Mouse (Mus musculus): ENCODE measurements at regions not wholly inside any gene's neighbourhood (a gene's known extent, or its start where the extent isn't known, plus 50 kb on each side); places are given as distances from the start of the nearest gene placed in this dataset.

DNA sequence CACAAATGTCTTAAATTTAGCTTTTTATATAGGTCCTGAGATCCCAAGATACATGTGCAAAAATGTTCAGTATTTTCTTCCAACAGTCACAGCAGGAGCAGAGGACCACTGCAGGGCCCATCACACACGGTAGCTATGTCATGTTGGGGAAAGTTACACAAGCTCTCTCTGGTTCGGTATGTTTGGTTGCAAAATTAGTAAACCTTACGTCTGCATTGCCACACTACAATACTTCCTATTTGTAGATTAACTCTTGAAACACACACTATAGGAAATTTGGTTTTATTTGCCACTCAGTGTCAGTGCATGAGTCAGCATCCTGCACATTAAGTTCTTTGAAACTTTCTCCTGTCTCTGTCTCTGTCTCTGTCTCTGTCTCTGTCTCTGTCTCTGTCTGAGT, 82.0 kb downstream of the Cth start:
- Histone ChIP-seq H3K27ac (ENCODE audit: insufficient read depth, low read length) (no peak overlapping the region), H3K27me3 (ENCODE audit: control insufficient read depth, insufficient read depth, low read length) (no peaks in the 10 kb centered on the region), H3K4me1 (ENCODE audit: control insufficient read depth, insufficient read depth, low read length) (no peaks in the 10 kb centered on the region), H3K4me3 (replicated peaks; ENCODE audit: insufficient read depth, low read depth, low read length) (no peak overlapping the region)
- no peak for TF ChIP-seq CTCF (IDR thresholded peaks at IDR 0.05; ENCODE audit: borderline replicate concordance, insufficient read depth, low read depth, low read length)
- TF ChIP-seq POLR2A (IDR thresholded peaks at IDR 0.05; ENCODE audit: borderline replicate concordance, insufficient read depth, low read length), result no peak
- DNase-seq, result no peak
- 55% methylated on average over 3 of the region's 3 CpGs for WGBS

DNA sequence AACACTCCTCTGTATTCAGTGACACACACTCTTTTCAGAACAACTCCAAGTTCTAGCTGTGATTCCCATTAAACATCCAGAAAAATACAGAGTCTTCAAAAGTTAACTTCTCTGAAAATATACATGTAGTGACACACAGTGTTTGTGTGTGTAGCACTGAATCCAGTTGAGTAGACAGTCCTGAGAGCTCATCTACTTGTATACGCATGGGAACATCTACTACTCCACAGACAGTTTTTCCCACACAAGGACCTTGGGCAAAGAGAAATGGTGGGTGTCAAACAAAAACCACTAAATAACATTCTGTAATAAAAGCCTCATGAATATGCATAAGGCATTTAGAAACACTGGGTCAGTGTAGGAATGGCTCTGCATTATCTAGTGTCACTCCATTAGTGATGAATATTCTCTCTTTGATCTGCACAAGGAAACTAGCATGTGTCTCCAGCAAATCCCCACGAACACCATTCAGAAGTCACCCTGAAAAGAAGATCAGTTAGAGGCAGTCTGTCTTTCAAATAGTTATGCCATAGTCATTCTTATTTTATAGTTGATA, 83.6 kb downstream of the Cth start:
- TF ChIP-seq POLR2A (IDR thresholded peaks at IDR 0.05; ENCODE audit: borderline replicate concordance, insufficient read depth, low read length) (no peak), CTCF (IDR thresholded peaks at IDR 0.05; ENCODE audit: borderline replicate concordance, insufficient read depth, low read depth, low read length) (no peak)
- H3K27me3 ChIP-seq (ENCODE audit: control insufficient read depth, insufficient read depth, low read length), result no peaks in the 10 kb centered on the region
- H3K4me3 ChIP-seq (replicated peaks; ENCODE audit: insufficient read depth, low read depth, low read length), result no peak overlapping the region
- no peak overlapping the region for H3K27ac ChIP-seq (ENCODE audit: insufficient read depth, low read length)
- no peak for DNase-seq
- 31% methylated on average over 2 of the region's 2 CpGs for WGBS
- H3K4me1 ChIP-seq (ENCODE audit: control insufficient read depth, insufficient read depth, low read length), result no peaks in the 10 kb centered on the region

DNA sequence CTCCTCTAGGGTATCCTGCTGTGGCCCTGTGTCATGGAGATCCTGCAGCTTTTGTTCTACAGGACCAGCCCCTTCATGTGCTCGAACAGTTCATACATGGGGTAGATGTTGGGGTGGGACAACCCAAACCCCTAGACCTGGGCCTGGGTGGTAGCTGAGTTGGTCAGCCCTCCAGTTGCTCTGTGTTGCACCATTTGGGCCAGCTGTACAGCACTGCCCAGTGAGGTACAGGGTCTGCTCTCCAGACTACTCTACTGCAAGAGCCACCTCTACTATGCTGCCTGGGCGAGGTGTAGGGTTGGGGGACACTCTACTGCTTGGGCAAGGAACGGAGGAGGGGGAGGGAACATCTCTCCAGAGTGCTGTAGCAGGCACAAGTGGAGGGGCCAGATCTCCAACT, 120.6 kb downstream of the Cth start:
- H3K27me3 ChIP-seq (ENCODE audit: control insufficient read depth, insufficient read depth, low read length), result no peaks in the 10 kb centered on the region
- no peak overlapping the region for H3K4me3 ChIP-seq (replicated peaks; ENCODE audit: insufficient read depth, low read depth, low read length)
- WGBS, result 49% methylated on average over 3 of the region's 3 CpGs
- no peak for TF ChIP-seq CTCF (IDR thresholded peaks at IDR 0.05; ENCODE audit: borderline replicate concordance, insufficient read depth, low read depth, low read length)
- no peak for TF ChIP-seq POLR2A (IDR thresholded peaks at IDR 0.05; ENCODE audit: borderline replicate concordance, insufficient read depth, low read length)
- no peaks in the 10 kb centered on the region for H3K4me1 ChIP-seq (ENCODE audit: control insufficient read depth, insufficient read depth, low read length)
- no peak for DNase-seq
- H3K27ac ChIP-seq (ENCODE audit: insufficient read depth, low read length), result no peak overlapping the region

DNA sequence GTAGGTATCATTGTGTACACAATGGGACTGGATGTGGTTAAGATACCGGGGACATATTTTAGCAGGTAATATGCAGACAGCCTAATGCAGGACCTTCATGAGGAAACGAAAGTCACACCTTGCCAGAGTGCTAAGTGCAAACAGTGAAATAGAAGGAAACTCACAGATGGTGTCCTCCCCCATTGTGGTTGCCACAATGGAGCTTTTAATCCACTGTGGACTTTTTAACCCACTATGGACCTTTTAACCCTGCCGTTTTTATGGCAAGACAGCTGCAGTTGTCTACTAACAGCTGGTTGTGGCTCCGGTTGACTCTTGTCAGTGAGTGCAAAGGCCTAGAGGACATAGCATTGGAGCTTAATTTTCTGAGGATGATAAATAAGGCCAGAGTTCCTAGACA, 121.5 kb downstream of the Cth start:
- Histone ChIP-seq H3K27ac (ENCODE audit: insufficient read depth, low read length) (no peak overlapping the region), H3K27me3 (ENCODE audit: control insufficient read depth, insufficient read depth, low read length) (no peaks in the 10 kb centered on the region), H3K4me3 (replicated peaks; ENCODE audit: insufficient read depth, low read depth, low read length) (no peak overlapping the region), H3K4me1 (ENCODE audit: control insufficient read depth, insufficient read depth, low read length) (no peaks in the 10 kb centered on the region)
- 81% methylated on average over 4 of the region's 4 CpGs for WGBS
- DNase-seq, result no peak
- TF ChIP-seq CTCF (IDR thresholded peaks at IDR 0.05; ENCODE audit: borderline replicate concordance, insufficient read depth, low read depth, low read length) (no peak), POLR2A (IDR thresholded peaks at IDR 0.05; ENCODE audit: borderline replicate concordance, insufficient read depth, low read length) (no peak)

DNA sequence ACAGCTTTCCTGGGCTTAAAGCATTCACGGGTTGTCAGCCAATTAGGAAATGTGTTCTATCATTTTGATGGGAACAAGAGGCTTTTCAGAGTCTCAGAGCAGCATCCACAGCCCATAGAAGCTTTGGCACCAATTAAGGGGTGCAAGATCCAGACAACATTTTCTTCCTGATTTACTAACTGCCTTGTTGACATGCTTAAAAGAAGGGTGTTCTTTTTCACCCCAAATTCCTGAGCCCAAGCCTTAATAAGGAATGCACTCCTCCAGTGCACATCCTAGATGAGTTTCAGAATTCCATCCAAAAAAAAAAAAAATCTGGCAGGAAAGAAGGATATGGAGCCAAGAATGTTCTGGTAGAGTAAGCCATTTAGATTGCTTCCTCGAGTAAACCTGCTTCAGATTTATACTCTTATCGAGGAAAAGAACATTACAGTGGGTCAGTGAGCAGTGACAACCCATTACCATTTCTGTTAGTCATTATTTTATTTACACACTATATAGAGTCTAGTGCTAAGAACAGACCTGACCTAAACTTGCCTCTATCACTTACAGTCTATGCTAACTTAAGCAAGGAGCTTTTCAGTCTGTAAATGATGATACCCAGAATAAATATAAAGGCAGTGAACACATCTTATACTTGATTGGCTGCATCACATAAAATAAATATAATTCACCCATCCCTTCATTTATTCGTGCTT, 137.2 kb downstream of the Cth start:
- H3K4me1 ChIP-seq (ENCODE audit: control insufficient read depth, insufficient read depth, low read length), result no peaks in the 10 kb centered on the region
- TF ChIP-seq CTCF (IDR thresholded peaks at IDR 0.05; ENCODE audit: borderline replicate concordance, insufficient read depth, low read depth, low read length) (no peak), POLR2A (IDR thresholded peaks at IDR 0.05; ENCODE audit: borderline replicate concordance, insufficient read depth, low read length) (no peak)
- no peak overlapping the region for H3K27ac ChIP-seq (ENCODE audit: insufficient read depth, low read length)
- no peak overlapping the region for H3K4me3 ChIP-seq (replicated peaks; ENCODE audit: insufficient read depth, low read depth, low read length)
- no peak for DNase-seq
- WGBS, result 30% methylated on average over 4 of the region's 4 CpGs
- no peaks in the 10 kb centered on the region for H3K27me3 ChIP-seq (ENCODE audit: control insufficient read depth, insufficient read depth, low read length)

DNA sequence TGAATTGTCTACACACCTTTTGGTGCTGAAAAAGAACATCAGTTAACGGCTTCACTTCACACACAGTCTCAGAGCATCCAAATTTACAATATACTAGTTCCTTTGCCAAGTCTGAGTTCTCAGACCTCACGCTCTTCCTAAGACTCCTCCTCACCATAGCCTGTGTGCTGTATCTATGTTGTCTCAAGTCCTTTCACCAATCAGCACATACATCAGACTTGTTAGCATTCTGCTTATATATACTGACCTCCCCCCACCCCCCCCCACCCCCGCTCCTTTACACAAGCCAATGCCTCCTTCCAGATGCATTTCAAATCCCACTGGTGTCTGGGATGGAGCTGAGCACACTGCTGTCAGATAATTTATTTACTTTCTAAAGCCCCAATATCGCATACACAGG, 143.8 kb downstream of the Cth start:
- no peak overlapping the region for H3K27ac ChIP-seq (ENCODE audit: insufficient read depth, low read length)
- WGBS, result 76% methylated on average over 4 of the region's 4 CpGs
- no peak for DNase-seq
- TF ChIP-seq CTCF (IDR thresholded peaks at IDR 0.05; ENCODE audit: borderline replicate concordance, insufficient read depth, low read depth, low read length), result no peak
- TF ChIP-seq POLR2A (IDR thresholded peaks at IDR 0.05; ENCODE audit: borderline replicate concordance, insufficient read depth, low read length), result no peak
- H3K4me1 ChIP-seq (ENCODE audit: control insufficient read depth, insufficient read depth, low read length), result no peaks in the 10 kb centered on the region
- no peaks in the 10 kb centered on the region for H3K27me3 ChIP-seq (ENCODE audit: control insufficient read depth, insufficient read depth, low read length)
- no peak overlapping the region for H3K4me3 ChIP-seq (replicated peaks; ENCODE audit: insufficient read depth, low read depth, low read length)

DNA sequence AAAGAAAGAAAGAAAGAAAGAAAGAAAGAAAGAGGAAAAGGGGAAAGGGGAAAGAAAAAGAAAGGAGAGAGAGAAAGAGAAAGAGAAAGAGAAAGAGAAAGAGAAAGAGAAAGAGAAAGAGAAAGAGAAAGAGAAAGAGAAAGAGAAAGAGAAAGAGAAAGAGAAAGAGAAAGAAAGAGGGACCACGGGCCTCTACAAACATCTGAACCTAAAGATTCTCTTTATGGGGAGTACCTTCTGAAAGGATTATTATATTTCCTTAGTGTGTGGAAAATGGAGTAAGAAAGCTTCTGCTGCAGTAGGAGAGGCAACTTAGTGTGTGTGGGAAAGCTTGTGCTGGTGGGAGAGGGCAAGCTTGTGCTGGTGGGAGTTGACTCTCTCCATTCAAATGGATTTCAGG, 147.1 kb downstream of the Cth start:
- no peaks in the 10 kb centered on the region for H3K4me1 ChIP-seq (ENCODE audit: control insufficient read depth, insufficient read depth, low read length)
- H3K4me3 ChIP-seq (replicated peaks; ENCODE audit: insufficient read depth, low read depth, low read length), result no peak overlapping the region
- no peak overlapping the region for H3K27ac ChIP-seq (ENCODE audit: insufficient read depth, low read length)
- TF ChIP-seq CTCF (IDR thresholded peaks at IDR 0.05; ENCODE audit: borderline replicate concordance, insufficient read depth, low read depth, low read length), result no peak
- TF ChIP-seq POLR2A (IDR thresholded peaks at IDR 0.05; ENCODE audit: borderline replicate concordance, insufficient read depth, low read length), result no peak
- WGBS, result 98% methylated on average over 1 of the region's 1 CpGs
- DNase-seq, result no peak
- H3K27me3 ChIP-seq (ENCODE audit: control insufficient read depth, insufficient read depth, low read length), result no peaks in the 10 kb centered on the region

DNA sequence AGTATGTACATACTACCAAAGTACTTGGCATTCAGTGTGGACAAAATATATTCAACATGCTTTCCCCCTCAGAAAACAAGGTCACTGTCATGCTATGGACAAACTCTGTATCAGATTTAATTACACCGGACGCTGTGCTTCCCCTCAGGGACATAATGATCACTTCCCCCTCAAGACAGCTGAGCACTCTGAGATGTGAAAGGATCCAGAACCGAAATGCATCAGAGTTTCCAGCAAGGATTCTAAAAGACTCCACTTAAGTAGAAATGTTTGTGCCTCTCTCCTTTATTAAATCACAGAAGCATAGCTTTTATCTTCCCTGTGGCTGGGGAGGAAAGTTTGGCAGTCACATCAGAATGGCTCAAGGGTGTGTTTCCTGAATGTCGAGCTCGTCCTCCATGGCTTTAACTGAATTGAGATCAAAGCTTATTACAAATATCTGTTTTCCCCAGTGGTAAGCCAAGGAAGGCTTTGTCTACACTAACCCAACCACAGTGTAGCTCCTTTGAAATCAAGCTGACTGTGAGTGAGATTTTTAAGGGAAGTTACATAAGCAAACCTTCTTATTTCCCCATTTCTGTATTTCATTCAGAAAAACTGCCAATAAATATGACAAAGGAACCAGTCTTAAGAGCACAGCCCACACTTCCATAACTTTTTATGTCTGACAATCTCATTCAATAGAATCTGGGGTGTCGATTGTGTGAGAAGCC, 161.2 kb downstream of the Cth start:
- no peaks in the 10 kb centered on the region for H3K27me3 ChIP-seq (ENCODE audit: control insufficient read depth, insufficient read depth, low read length)
- no peak overlapping the region for H3K27ac ChIP-seq (ENCODE audit: insufficient read depth, low read length)
- DNase-seq, result no peak
- 45% methylated on average over 6 of the region's 6 CpGs for WGBS
- TF ChIP-seq POLR2A (IDR thresholded peaks at IDR 0.05; ENCODE audit: borderline replicate concordance, insufficient read depth, low read length) (no peak), CTCF (IDR thresholded peaks at IDR 0.05; ENCODE audit: borderline replicate concordance, insufficient read depth, low read depth, low read length) (no peak)
- H3K4me3 ChIP-seq (replicated peaks; ENCODE audit: insufficient read depth, low read depth, low read length), result no peak overlapping the region
- H3K4me1 ChIP-seq (ENCODE audit: control insufficient read depth, insufficient read depth, low read length), result no peaks in the 10 kb centered on the region
